17 mouse cellular contexts compared by ENCODE assay signal in the genomic region with DNA sequence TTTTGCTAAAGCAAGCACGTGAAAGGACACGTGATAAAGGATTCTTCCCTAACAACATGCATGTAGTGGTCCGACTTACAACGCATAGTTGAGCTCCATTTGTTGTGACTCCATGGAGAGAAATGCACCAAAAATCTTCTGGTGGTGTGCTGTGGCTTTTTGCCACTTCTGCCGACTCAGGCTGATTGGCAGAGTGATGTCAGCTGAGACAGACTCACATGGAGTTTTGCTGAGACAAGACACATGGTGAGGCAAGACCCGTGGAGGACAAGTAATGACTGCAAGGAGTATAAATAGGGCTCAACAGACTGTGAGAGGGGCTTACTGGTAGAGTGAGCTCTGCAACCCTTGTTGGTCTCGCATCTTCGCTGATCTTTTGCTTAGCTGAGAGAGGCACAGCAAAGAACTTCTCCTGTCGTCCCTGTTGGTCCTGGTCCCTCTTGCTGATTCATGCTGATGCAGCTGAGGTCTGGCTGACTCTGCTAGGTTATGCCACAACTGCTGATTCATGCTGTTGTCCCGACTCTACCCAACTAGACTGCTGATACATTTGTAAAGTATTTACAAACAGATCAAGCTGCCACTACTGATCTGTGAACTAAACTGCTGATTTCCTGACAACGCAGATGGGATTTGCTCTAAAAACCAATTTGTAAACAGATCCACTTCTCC. TPM values are rescaled to one million over a fixed set of nuclear protein-coding genes. Genes with fewer than 3 reads are reported as not detected.
DNase-seq lines count a peak whose midpoint lies in the region; ATAC-seq and TF ChIP-seq lines count a peak whose summit lies in the region.
"Had no signal": no experiment of that assay in that cellular context is flagged by ENCODE, and none has a peak within 500 bp of the region (broad histone marks: within the 10 kb centered on the region; RNA-seq: fewer than 3 reads in every experiment).

No protein-coding gene starts in this region.

- no peak for TF ChIP-seq EP300 in liver, postnatal 0 days (IDR thresholded peaks at IDR 0.05; ENCODE audit: low read depth)

- TF ChIP-seq CTCF in liver, postnatal 0 days (IDR thresholded peaks at IDR 0.05; ENCODE audit: low read depth), result no peak

- peak overlapping the region; percentile 85 for H3K4me3 ChIP-seq in megakaryocyte, embryonic 14.5 days (replicated peaks)
- no peak overlapping the region for H3K4me3 ChIP-seq in liver, postnatal 0 days (ENCODE audit: low read depth, low read length)
- H3K4me3 ChIP-seq in forebrain, embryonic 16.5 days (replicated peaks; ENCODE audit: low read length), result no peak overlapping the region
- H3K4me3 ChIP-seq: embryonic facial prominence, embryonic 15.5 days had no signal

- H3K27ac ChIP-seq in liver, postnatal 0 days (ENCODE audit: low read depth), result peak overlapping the region; percentile 12; the same call in 1 of the 2 replicates
- no peak overlapping the region for H3K27ac ChIP-seq in forebrain, embryonic 16.5 days (ENCODE audit: low read length)
- H3K27ac ChIP-seq: embryonic facial prominence, embryonic 15.5 days; kidney, postnatal 0 days; macrophage had no signal

- no peak overlapping the region for H3K9ac ChIP-seq in liver, postnatal 0 days (replicated peaks)
- H3K9ac ChIP-seq in forebrain, embryonic 16.5 days (replicated peaks; ENCODE audit: low read depth, low read length), result no peak overlapping the region
- H3K9ac ChIP-seq: embryonic facial prominence, embryonic 15.5 days had no signal

- peak; percentile 55 to 80 for DNase-seq in adrenal gland, adult (ENCODE audit: inconsistent age in 2 of 2, low spot score in 1 of 2)
- DNase-seq in adrenal gland, postnatal 14 days, result no peak
- no peak for DNase-seq in liver, postnatal 0 days
- DNase-seq in retina, postnatal 1 day, result no peak
- DNase-seq: cerebellum, adult 8-10 months; gastrocnemius, postnatal 10 days; lung, adult 18-20 months; midbrain, embryonic 14.5 days; right cerebral cortex, postnatal 14 days; thymus, postnatal 4 days had no signal

- H3K4me2 ChIP-seq in liver, postnatal 0 days (ENCODE audit: low read depth, low read length), result no peak overlapping the region
- no peak overlapping the region for H3K4me2 ChIP-seq in forebrain, embryonic 16.5 days (ENCODE audit: low read length)
- H3K4me2 ChIP-seq: embryonic facial prominence, embryonic 15.5 days had no signal

- 68% methylated on average over 11 of the region's 11 CpGs for WGBS in liver, postnatal 0 days (ENCODE audit: insufficient replicate concordance)
- WGBS in forebrain, embryonic 16.5 days, result 88% methylated on average over 11 of the region's 11 CpGs

- peaks cover 59% of the 10 kb centered on the region for H3K4me1 ChIP-seq in megakaryocyte, embryonic 14.5 days
- no peaks in the 10 kb centered on the region for H3K4me1 ChIP-seq in liver, postnatal 0 days (ENCODE audit: insufficient read depth)
- no peaks in the 10 kb centered on the region for H3K4me1 ChIP-seq in forebrain, embryonic 16.5 days (replicated peaks; ENCODE audit: control insufficient read depth, insufficient read depth, low read length)

- peaks cover 14% of the 10 kb centered on the region for H3K36me3 ChIP-seq in megakaryocyte, embryonic 14.5 days (replicated peaks; ENCODE audit: low read length)
- H3K36me3 ChIP-seq in liver, postnatal 0 days (replicated peaks; ENCODE audit: insufficient read depth, low read length), result no peaks in the 10 kb centered on the region
- no peaks in the 10 kb centered on the region for H3K36me3 ChIP-seq in forebrain, embryonic 16.5 days (ENCODE audit: control insufficient read depth, insufficient read depth)
- H3K36me3 ChIP-seq: embryonic facial prominence, embryonic 15.5 days had no signal

- H3K27me3 ChIP-seq in megakaryocyte, embryonic 14.5 days (replicated peaks), result peaks cover 30% of the 10 kb centered on the region
- H3K27me3 ChIP-seq in liver, postnatal 0 days (ENCODE audit: insufficient read depth, low read length), result no peaks in the 10 kb centered on the region
- no peaks in the 10 kb centered on the region for H3K27me3 ChIP-seq in forebrain, embryonic 16.5 days (replicated peaks; ENCODE audit: control insufficient read depth, insufficient read depth, low read length)
- H3K27me3 ChIP-seq: embryonic facial prominence, embryonic 15.5 days had no signal

- no peak for ATAC-seq in megakaryocyte, adult 5-6 weeks (ENCODE audit: poor library complexity, severe bottlenecking)
- 0 out of 2 replicates have a peak, but pooled peaks have one; percentile 36 for ATAC-seq in erythroid progenitor cell, adult 5-6 weeks (replicated peaks; ENCODE audit: low FRiP score, poor library complexity, severe bottlenecking)
- ATAC-seq in liver, postnatal 0 days, result peak; percentile 75
- ATAC-seq in forebrain, embryonic 16.5 days, result no peak

- peaks cover 45% of the 10 kb centered on the region for H3K9me3 ChIP-seq in megakaryocyte, embryonic 14.5 days
- no peaks in the 10 kb centered on the region for H3K9me3 ChIP-seq in liver, postnatal 0 days (ENCODE audit: low read length)
- peaks cover 3% of the 10 kb centered on the region; the same call in 1 of the 2 replicates for H3K9me3 ChIP-seq in forebrain, embryonic 16.5 days (ENCODE audit: control insufficient read depth, low read length)
- H3K9me3 ChIP-seq: embryonic facial prominence, embryonic 15.5 days had no signal

RNA-seq across cellular contexts. Expression of a gene that starts 8.5 kb away (rescaled TPM):
- total RNA-seq in adrenal gland, postnatal 14 days (2021), result 0.19 and 0.33 TPM in 2 replicates
- polyA plus RNA-seq in megakaryocyte, embryonic 14.5 days (2012; ENCODE audit: insufficient read depth, low replicate concordance), result not detected in 2 replicates
- not detected in 2 replicates for total RNA-seq in megakaryocyte, adult 5-6 weeks (2015)
- not detected in 2 replicates for total RNA-seq in megakaryocyte, adult 5-6 weeks (2017)
- not detected in 2 replicates for total RNA-seq in erythroid progenitor cell, adult 5-6 weeks (2015; ENCODE audit: low replicate concordance)
- total RNA-seq in erythroid progenitor cell, adult 5-6 weeks (2017; ENCODE audit: low replicate concordance), result not detected in 2 replicates
- not detected in 2 replicates for polyA plus RNA-seq in liver, postnatal 0 days (2015; fragmentation: Nextera tagmentation; extraction: Ambion mirVana)
- 0.20 and 0.27 TPM in 2 replicates for polyA plus RNA-seq in forebrain, embryonic 16.5 days (2015; fragmentation: Nextera tagmentation; extraction: Ambion mirVana)
- polyA plus RNA-seq: macrophage had no signal

RNA-seq across cellular contexts. Expression of a gene that starts 29.6 kb away (rescaled TPM):
- 8.1 and 8.7 TPM in 2 replicates for total RNA-seq in adrenal gland, postnatal 14 days (2021)
- polyA plus RNA-seq in megakaryocyte, embryonic 14.5 days (2012; ENCODE audit: insufficient read depth, low replicate concordance), result 1.9 TPM in 1 of 2 replicates, not detected in the other
- total RNA-seq in megakaryocyte, adult 5-6 weeks (2015), result not detected in 2 replicates
- total RNA-seq in megakaryocyte, adult 5-6 weeks (2017), result not detected in 2 replicates
- total RNA-seq in erythroid progenitor cell, adult 5-6 weeks (2015; ENCODE audit: low replicate concordance), result not detected in 2 replicates
- total RNA-seq in erythroid progenitor cell, adult 5-6 weeks (2017; ENCODE audit: low replicate concordance), result not detected in 2 replicates
- polyA plus RNA-seq in liver, postnatal 0 days (2015; fragmentation: Nextera tagmentation; extraction: Ambion mirVana), result 0.05 TPM in 1 of 2 replicates, not detected in the other
- polyA plus RNA-seq in forebrain, embryonic 16.5 days (2015; fragmentation: Nextera tagmentation; extraction: Ambion mirVana), result 9.6 and 17.6 TPM in 2 replicates
- polyA plus RNA-seq: macrophage had no signal

RNA-seq across cellular contexts. Expression of a gene that starts 57.6 kb away (rescaled TPM):
- 12.5 and 15.7 TPM in 2 replicates for total RNA-seq in adrenal gland, postnatal 14 days (2021)
- 26.2 and 36.4 TPM in 2 replicates for polyA plus RNA-seq in megakaryocyte, embryonic 14.5 days (2012; ENCODE audit: insufficient read depth, low replicate concordance)
- 10.3 and 10.7 TPM in 2 replicates for total RNA-seq in megakaryocyte, adult 5-6 weeks (2015)
- 9.3 and 10.0 TPM in 2 replicates for total RNA-seq in megakaryocyte, adult 5-6 weeks (2017)
- 5.0 and 14.8 TPM in 2 replicates for total RNA-seq in erythroid progenitor cell, adult 5-6 weeks (2015; ENCODE audit: low replicate concordance)
- total RNA-seq in erythroid progenitor cell, adult 5-6 weeks (2017; ENCODE audit: low replicate concordance), result 2.6 and 10.1 TPM in 2 replicates
- 2.8 and 4.0 TPM in 2 replicates for polyA plus RNA-seq in liver, postnatal 0 days (2015; fragmentation: Nextera tagmentation; extraction: Ambion mirVana)
- polyA plus RNA-seq in forebrain, embryonic 16.5 days (2015; fragmentation: Nextera tagmentation; extraction: Ambion mirVana), result 14.8 and 16.9 TPM in 2 replicates

Comparison
In these comparisons a context has a peak if more than half of its experiments do, and no peak if none do; other contexts are left out.
1. DNase-seq: peak in adrenal gland, adult (2 of 2); none in adrenal gland, postnatal 14 days (single experiment), liver, postnatal 0 days (single experiment) and retina, postnatal 1 day (single experiment).
2. ATAC-seq: peak in erythroid progenitor cell, adult 5-6 weeks (single experiment) and liver, postnatal 0 days (single experiment); none in megakaryocyte, adult 5-6 weeks (single experiment) and forebrain, embryonic 16.5 days (single experiment).